Mouse (Mus musculus): ENCODE measurements at regions not wholly inside any gene's neighbourhood (a gene's known extent, or its start where the extent isn't known, plus 50 kb on each side); places are given as distances from the start of the nearest gene placed in this dataset.

DNA sequence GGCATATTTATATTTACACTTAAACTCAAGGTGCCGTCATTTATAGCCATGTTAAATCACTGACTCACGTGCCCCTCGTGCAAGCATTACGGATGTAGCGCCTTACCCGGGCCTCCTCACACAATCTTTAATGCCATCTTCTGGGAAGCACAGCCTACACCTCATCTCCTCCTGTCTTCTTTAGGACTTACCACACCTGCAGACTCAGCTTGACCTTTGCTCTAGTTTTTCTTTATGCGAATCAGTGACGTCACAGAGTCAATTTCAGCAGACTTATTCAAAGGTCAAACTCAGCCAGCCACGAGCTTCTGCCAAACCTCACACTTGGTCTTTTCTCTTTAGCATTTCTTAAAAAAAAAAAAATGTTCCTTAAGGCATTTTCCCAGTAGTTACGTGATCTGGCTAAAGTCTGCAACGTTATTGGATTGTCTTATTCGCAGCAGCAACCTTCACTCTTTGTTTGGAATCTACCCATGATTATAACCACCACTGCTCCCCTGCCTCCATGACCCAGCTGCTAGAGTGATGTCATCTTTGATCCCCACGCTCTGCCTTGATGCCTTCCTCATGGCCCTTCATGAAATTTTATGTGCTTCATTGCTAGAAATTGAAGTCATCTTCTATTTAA, 285.3 kb downstream of the Lmo7 start:
- Histone ChIP-seq H3K27me3 (ENCODE audit: insufficient read depth, poor library complexity, severe bottlenecking) (no peaks in the 10 kb centered on the region), H3K4me1 (no peaks in the 10 kb centered on the region), H3K27ac (no peak overlapping the region), H3K36me3 (no peaks in the 10 kb centered on the region), H3K4me3 (no peak overlapping the region), H3K9me3 (no peaks in the 10 kb centered on the region)
- 83% methylated on average over 13 of the region's 13 CpGs for WGBS
- no peak for DNase-seq (ENCODE audit: low spot score)

GRCm38 (mm10) chr14:102013238-102013637, 283.5 kb downstream of the Lmo7 start:
- Histone ChIP-seq H3K4me3 (no peak overlapping the region), H3K4me1 (no peaks in the 10 kb centered on the region), H3K9me3 (no peaks in the 10 kb centered on the region), H3K27ac (no peak overlapping the region), H3K36me3 (no peaks in the 10 kb centered on the region), H3K27me3 (ENCODE audit: insufficient read depth, poor library complexity, severe bottlenecking) (no peaks in the 10 kb centered on the region)
- WGBS: 61% methylated on average over 3 of the region's 3 CpGs
- no peak for DNase-seq (ENCODE audit: low spot score)

DNA sequence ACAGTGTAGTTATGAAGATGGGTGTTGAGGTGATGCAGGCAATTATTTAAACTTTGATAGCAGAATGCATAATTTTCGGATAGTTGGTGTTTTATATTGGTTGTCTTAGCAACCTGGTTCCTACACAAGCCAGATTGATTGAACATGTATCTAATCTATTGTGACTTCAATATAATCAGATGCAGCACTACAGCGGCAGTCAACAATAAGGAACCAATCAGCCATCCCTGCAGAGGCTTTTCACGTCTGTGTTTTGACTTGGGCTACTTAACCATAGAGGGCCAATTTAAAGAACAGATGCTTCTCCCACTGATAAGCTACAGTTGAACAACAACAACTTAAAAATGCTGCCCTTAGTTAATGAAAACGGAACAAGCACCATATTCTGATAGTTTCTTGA, 267.8 kb downstream of the Lmo7 start:
- H3K36me3 ChIP-seq: no peaks in the 10 kb centered on the region
- no peak for DNase-seq (ENCODE audit: low spot score)

GRCm38 (mm10) chr14:101984401-101984800, 254.6 kb downstream of the Lmo7 start:
- Histone ChIP-seq H3K27me3 (ENCODE audit: insufficient read depth, poor library complexity, severe bottlenecking) (no peaks in the 10 kb centered on the region), H3K9me3 (no peaks in the 10 kb centered on the region), H3K27ac (no peak overlapping the region), H3K36me3 (no peaks in the 10 kb centered on the region), H3K4me3 (no peak overlapping the region), H3K4me1 (no peaks in the 10 kb centered on the region)
- DNase-seq (ENCODE audit: low spot score): no peak
- WGBS: 20% methylated on average over 2 of the region's 2 CpGs

More for the DNA sequence above, 267.8 kb downstream of the Lmo7 start:
- Histone ChIP-seq H3K4me1 (no peaks in the 10 kb centered on the region), H3K9me3 (no peaks in the 10 kb centered on the region), H3K27me3 (ENCODE audit: insufficient read depth, poor library complexity, severe bottlenecking) (no peaks in the 10 kb centered on the region), H3K27ac (no peak overlapping the region), H3K4me3 (no peak overlapping the region)
- 45% methylated on average over 4 of the region's 4 CpGs for WGBS

Data from heart, embryonic 10.5 days (tissue).